Mouse (Mus musculus): ENCODE measurements around the gene Snx29. TPM values are rescaled to one million over a fixed set of nuclear protein-coding genes. Genes with fewer than 3 reads are reported as not detected.

Gene Snx29
- polyA plus RNA-seq, 1 experiment from 2014 or later: 8.2 TPM

DNA sequence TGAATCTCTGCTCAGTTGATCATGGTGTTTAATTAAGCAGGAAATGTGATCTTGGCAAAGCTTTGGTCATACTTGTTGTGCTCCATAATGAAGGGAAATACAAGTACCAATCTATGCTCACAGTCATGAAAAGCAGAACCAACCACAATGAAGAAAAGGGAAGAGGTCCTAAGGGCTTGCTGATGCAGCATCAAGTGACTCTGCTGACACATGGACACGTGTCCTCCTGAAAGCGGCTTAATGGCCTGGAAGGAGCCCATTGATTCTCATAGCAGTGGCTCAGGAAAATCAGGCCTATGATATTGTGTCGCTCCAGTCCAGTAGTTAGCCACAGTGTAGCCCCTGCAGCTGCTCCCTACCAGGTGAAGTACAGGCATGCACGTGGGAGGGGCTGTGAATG is 353.3 kb downstream of the Snx29 start:
- no peak overlapping the region for H3K4me2 ChIP-seq (ENCODE audit: low read depth, low read length)
- H3K4me1 ChIP-seq (ENCODE audit: control insufficient read depth, insufficient read depth, low read length): no peaks in the 10 kb centered on the region
- WGBS: 63% methylated on average over 4 of the region's 4 CpGs
- no peaks in the 10 kb centered on the region for H3K27me3 ChIP-seq (ENCODE audit: control insufficient read depth, insufficient read depth, low read length)
- no peak overlapping the region for H3K27ac ChIP-seq (ENCODE audit: low read length)
- H3K9me3 ChIP-seq (replicated peaks; ENCODE audit: control insufficient read depth, low read length): no peaks in the 10 kb centered on the region
- H3K36me3 ChIP-seq (ENCODE audit: control insufficient read depth, insufficient read depth): no peaks in the 10 kb centered on the region
- H3K9ac ChIP-seq (ENCODE audit: low read length): no peak overlapping the region
- no peak overlapping the region for H3K4me3 ChIP-seq (ENCODE audit: low read length)
- ATAC-seq (replicated peaks; ENCODE audit: extremely low read depth, insufficient read depth, low FRiP score): no peak

DNA sequence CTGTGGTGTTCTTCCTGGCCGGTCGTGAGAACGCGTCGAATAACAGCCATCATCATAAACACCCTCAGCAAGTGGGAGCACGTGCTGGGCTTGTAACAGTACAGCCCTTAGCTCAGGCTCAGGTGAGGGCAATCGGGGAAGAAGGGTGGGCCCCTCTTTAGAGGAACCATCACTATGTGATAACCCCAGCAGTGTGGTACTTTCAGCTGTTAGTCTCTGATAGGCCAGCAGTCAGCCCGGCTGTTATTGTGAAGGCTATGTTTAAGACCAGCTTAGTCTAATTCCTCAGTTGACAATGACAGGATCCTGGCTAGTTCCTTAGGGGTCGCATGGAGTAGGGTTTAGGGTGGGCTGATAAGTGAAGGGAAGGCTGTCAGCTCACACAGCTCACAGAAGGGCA is 362.6 kb downstream of the Snx29 start:
- Histone ChIP-seq H3K27ac (ENCODE audit: low read length) (no peak overlapping the region), H3K9me3 (replicated peaks; ENCODE audit: control insufficient read depth, low read length) (no peaks in the 10 kb centered on the region), H3K36me3 (ENCODE audit: control insufficient read depth, insufficient read depth) (no peaks in the 10 kb centered on the region), H3K4me3 (ENCODE audit: low read length) (no peak overlapping the region), H3K4me1 (ENCODE audit: control insufficient read depth, insufficient read depth, low read length) (peaks cover under 1% of the 10 kb centered on the region; the same call in 1 of the 2 replicates), H3K4me2 (ENCODE audit: low read depth, low read length) (no peak overlapping the region), H3K9ac (ENCODE audit: low read length) (no peak overlapping the region), H3K27me3 (ENCODE audit: control insufficient read depth, insufficient read depth, low read length) (no peaks in the 10 kb centered on the region)
- WGBS: 84% methylated on average over 9 of the region's 9 CpGs
- no peak for ATAC-seq (replicated peaks; ENCODE audit: extremely low read depth, insufficient read depth, low FRiP score)

DNA sequence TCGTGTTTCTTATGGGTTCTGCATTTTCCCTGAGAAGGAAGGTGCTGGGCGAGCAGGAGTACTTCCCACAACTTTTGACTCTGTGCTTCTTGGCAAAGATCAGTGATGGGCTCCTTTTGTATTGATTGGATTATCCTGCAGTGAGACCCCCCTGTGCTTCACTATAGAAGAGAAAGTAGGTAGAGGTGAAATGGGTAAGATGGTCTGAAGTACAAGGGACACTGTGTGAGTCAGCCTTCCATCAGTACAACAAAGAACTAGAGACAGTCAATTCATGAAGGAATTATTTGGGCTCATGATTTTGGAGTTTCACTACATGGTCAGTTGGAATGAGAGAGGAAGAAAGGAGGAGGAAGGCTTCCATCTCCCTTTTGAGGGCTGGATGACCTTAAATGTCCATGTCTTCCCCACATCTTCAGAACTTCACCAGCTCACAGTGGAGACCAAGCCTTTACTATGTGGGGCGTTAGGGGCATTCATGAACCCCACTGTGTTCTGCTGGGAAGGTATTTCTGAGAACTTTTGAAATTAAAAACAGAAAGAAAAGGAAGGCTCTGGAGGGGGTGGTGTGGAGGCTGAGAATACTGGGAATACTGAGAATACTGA is 363.1 kb downstream of the Snx29 start:
- no peaks in the 10 kb centered on the region for H3K27me3 ChIP-seq (ENCODE audit: control insufficient read depth, insufficient read depth, low read length)
- peaks cover 4% of the 10 kb centered on the region; the same call in 1 of the 2 replicates for H3K4me1 ChIP-seq (ENCODE audit: control insufficient read depth, insufficient read depth, low read length)
- no peak overlapping the region for H3K27ac ChIP-seq (ENCODE audit: low read length)
- H3K9ac ChIP-seq (ENCODE audit: low read length): no peak overlapping the region
- 82% methylated on average over 3 of the region's 3 CpGs for WGBS
- H3K36me3 ChIP-seq (ENCODE audit: control insufficient read depth, insufficient read depth): no peaks in the 10 kb centered on the region
- H3K9me3 ChIP-seq (replicated peaks; ENCODE audit: control insufficient read depth, low read length): no peaks in the 10 kb centered on the region
- H3K4me2 ChIP-seq (ENCODE audit: low read depth, low read length): no peak overlapping the region
- no peak for ATAC-seq (replicated peaks; ENCODE audit: extremely low read depth, insufficient read depth, low FRiP score)
- no peak overlapping the region for H3K4me3 ChIP-seq (ENCODE audit: low read length)

DNA sequence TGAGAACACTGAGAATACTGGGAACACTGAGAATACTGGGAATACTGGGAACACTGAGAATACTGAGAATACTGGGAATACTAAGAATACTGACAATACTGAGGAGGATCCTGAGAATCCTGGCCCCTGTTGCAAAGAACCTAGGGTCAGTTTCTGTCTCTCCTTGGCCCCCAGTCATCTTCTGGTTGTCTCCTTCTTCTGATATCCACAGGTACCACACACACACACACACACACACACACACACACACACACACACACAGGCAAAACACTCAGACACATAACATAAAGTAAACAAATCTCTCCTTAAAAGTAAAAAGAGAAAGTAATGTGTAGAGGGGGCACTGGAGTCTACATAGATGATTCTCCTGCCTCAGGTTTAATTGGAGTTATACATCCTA is 365.1 kb downstream of the Snx29 start:
- Histone ChIP-seq H3K36me3 (ENCODE audit: control insufficient read depth, insufficient read depth) (no peaks in the 10 kb centered on the region), H3K4me3 (ENCODE audit: low read length) (no peak overlapping the region), H3K27ac (ENCODE audit: low read length) (no peak overlapping the region), H3K27me3 (ENCODE audit: control insufficient read depth, insufficient read depth, low read length) (no peaks in the 10 kb centered on the region), H3K4me1 (ENCODE audit: control insufficient read depth, insufficient read depth, low read length) (peaks cover 4% of the 10 kb centered on the region; the same call in 1 of the 2 replicates), H3K9ac (ENCODE audit: low read length) (no peak overlapping the region), H3K9me3 (replicated peaks; ENCODE audit: control insufficient read depth, low read length) (no peaks in the 10 kb centered on the region), H3K4me2 (ENCODE audit: low read depth, low read length) (no peak overlapping the region)
- no peak for ATAC-seq (replicated peaks; ENCODE audit: extremely low read depth, insufficient read depth, low FRiP score)

DNA sequence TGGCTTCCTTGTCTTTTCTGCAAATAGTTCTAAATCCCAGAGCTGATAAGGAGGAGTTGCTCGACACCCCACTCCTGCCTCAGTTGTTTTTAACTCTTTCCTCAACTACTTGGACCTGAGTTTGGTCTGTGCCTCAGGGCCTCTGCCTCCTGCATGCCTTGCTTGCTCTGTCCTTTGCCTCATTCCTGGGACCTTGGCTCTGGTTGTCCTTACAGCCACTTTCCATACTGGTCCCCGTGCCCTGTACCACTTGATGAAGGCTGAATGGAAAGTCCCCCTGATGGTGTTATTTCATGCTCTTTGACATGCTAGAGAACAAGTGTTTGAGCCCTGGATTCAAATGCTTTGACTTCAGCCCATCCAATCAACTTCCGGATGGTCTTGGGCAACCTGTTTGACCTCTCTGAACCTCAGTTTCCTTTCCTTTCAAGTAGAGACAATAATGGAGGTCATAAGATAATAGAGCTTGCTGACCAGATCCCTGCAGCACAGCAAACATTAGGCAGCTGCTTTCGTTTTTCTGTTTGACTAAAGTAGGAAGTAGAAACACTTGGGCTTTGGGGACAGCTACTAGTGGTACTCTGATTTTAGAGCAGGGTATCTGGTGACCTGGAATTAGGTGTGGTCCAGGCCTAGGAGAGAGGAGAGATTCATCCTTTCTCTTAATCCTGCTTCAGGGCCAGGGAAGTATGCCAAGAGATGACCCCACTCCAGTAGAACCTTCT is 365.7 kb downstream of the Snx29 start:
- H3K4me3 ChIP-seq (ENCODE audit: low read length): no peak overlapping the region
- no peaks in the 10 kb centered on the region for H3K36me3 ChIP-seq (ENCODE audit: control insufficient read depth, insufficient read depth)
- 63% methylated on average over 4 of the region's 4 CpGs for WGBS
- H3K9ac ChIP-seq (ENCODE audit: low read length): no peak overlapping the region
- no peak overlapping the region for H3K4me2 ChIP-seq (ENCODE audit: low read depth, low read length)
- no peak overlapping the region for H3K27ac ChIP-seq (ENCODE audit: low read length)
- H3K9me3 ChIP-seq (replicated peaks; ENCODE audit: control insufficient read depth, low read length): no peaks in the 10 kb centered on the region
- peaks cover 4% of the 10 kb centered on the region; the same call in 1 of the 2 replicates for H3K4me1 ChIP-seq (ENCODE audit: control insufficient read depth, insufficient read depth, low read length)
- no peak for ATAC-seq (replicated peaks; ENCODE audit: extremely low read depth, insufficient read depth, low FRiP score)
- H3K27me3 ChIP-seq (ENCODE audit: control insufficient read depth, insufficient read depth, low read length): no peaks in the 10 kb centered on the region

DNA sequence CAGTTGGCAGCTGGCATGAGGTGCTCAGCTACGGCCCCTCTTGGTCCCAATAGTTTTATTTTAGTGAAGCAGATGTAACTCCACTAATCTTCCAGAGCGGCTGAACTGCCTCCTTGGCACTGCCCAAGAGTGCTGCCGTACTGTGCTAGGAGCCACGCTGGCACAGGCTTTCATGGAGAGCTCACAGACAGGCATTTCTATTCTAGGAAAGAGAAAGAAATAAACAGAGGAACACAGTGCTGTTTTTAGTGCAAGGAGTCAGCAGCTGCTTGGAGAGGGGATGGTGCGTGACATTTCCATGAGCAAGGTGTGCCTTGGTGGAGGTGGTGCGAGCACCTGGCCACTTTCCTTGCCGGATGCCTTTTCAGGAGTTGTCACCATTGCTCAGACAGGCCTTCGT is 367.4 kb downstream of the Snx29 start:
- H3K9ac ChIP-seq (ENCODE audit: low read length): no peak overlapping the region
- no peak overlapping the region for H3K4me2 ChIP-seq (ENCODE audit: low read depth, low read length)
- no peaks in the 10 kb centered on the region for H3K9me3 ChIP-seq (replicated peaks; ENCODE audit: control insufficient read depth, low read length)
- H3K4me3 ChIP-seq (ENCODE audit: low read length): no peak overlapping the region
- ATAC-seq (replicated peaks; ENCODE audit: extremely low read depth, insufficient read depth, low FRiP score): 0 out of 2 replicates have a peak, but pooled peaks have one; percentile 45
- H3K27ac ChIP-seq (ENCODE audit: low read length): no peak overlapping the region
- peaks cover 4% of the 10 kb centered on the region; the same call in 1 of the 2 replicates for H3K4me1 ChIP-seq (ENCODE audit: control insufficient read depth, insufficient read depth, low read length)
- no peaks in the 10 kb centered on the region for H3K36me3 ChIP-seq (ENCODE audit: control insufficient read depth, insufficient read depth)
- WGBS: 69% methylated on average over 8 of the region's 8 CpGs
- no peaks in the 10 kb centered on the region for H3K27me3 ChIP-seq (ENCODE audit: control insufficient read depth, insufficient read depth, low read length)

DNA sequence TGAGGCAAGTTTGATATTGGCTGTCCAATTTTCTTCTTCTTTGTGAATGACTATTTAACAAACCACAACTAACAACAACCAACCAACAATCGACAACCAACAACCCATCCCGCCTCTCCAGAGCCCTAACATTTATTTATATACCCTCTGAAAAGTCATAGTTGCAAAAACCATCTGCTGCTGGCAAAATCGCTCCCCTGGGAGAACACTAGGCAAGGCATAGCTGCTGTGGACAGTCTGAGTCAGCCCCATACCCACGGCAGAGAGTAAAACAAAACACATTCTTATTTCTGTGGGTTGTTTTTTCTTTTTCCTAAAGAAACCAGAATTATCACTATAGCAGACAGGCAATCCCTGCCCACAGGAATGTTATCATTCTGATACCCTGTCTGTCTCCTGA is 368.0 kb downstream of the Snx29 start:
- no peak overlapping the region for H3K27ac ChIP-seq (ENCODE audit: low read length)
- H3K4me3 ChIP-seq (ENCODE audit: low read length): no peak overlapping the region
- no peak for ATAC-seq (replicated peaks; ENCODE audit: extremely low read depth, insufficient read depth, low FRiP score)
- H3K27me3 ChIP-seq (ENCODE audit: control insufficient read depth, insufficient read depth, low read length): no peaks in the 10 kb centered on the region
- H3K4me1 ChIP-seq (ENCODE audit: control insufficient read depth, insufficient read depth, low read length): peaks cover 4% of the 10 kb centered on the region; the same call in 1 of the 2 replicates
- 46% methylated on average over 4 of the region's 4 CpGs for WGBS
- no peak overlapping the region for H3K9ac ChIP-seq (ENCODE audit: low read length)
- H3K4me2 ChIP-seq (ENCODE audit: low read depth, low read length): no peak overlapping the region
- no peaks in the 10 kb centered on the region for H3K9me3 ChIP-seq (replicated peaks; ENCODE audit: control insufficient read depth, low read length)
- H3K36me3 ChIP-seq (ENCODE audit: control insufficient read depth, insufficient read depth): no peaks in the 10 kb centered on the region

DNA sequence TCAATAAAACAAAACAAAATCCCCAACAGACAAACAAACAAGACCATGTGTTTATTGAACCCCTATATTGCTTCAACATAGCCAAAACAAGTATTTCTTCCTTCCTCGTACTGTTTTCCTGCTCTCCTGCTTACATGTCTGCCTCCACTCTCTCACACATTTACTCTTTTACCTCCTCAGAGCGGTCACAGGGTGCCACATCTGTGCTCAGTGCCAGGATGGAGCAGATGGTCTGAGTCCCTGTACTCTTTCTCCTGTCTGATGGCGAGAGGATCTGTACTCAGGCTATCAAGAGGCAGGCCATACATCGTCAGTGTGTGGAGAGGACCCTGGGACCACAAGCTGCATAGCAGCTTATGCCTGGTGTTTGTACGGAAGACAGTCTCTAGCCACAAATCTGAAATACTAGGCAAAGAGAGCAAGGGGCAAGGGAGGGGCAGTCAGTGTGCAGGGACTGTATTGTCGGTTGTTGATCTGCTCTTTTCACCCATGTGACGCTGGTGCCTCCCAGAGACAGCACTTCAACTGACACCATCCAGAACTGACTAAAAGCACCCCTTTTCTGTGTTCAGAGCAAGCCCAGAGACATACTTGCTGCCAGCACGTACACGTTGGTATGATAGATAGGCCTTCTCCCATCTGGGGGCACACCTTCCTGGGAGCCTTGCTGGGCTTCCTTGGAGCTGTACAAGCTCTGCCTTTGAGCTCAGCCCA is 368.9 kb downstream of the Snx29 start:
- H3K36me3 ChIP-seq (ENCODE audit: control insufficient read depth, insufficient read depth): no peaks in the 10 kb centered on the region
- no peak overlapping the region for H3K27ac ChIP-seq (ENCODE audit: low read length)
- H3K27me3 ChIP-seq (ENCODE audit: control insufficient read depth, insufficient read depth, low read length): no peaks in the 10 kb centered on the region
- no peak overlapping the region for H3K4me3 ChIP-seq (ENCODE audit: low read length)
- no peak for ATAC-seq (replicated peaks; ENCODE audit: extremely low read depth, insufficient read depth, low FRiP score)
- no peak overlapping the region for H3K4me2 ChIP-seq (ENCODE audit: low read depth, low read length)
- no peaks in the 10 kb centered on the region for H3K9me3 ChIP-seq (replicated peaks; ENCODE audit: control insufficient read depth, low read length)
- no peak overlapping the region for H3K9ac ChIP-seq (ENCODE audit: low read length)
- 67% methylated on average over 9 of the region's 9 CpGs for WGBS
- peaks cover 4% of the 10 kb centered on the region; the same call in 1 of the 2 replicates for H3K4me1 ChIP-seq (ENCODE audit: control insufficient read depth, insufficient read depth, low read length)

DNA sequence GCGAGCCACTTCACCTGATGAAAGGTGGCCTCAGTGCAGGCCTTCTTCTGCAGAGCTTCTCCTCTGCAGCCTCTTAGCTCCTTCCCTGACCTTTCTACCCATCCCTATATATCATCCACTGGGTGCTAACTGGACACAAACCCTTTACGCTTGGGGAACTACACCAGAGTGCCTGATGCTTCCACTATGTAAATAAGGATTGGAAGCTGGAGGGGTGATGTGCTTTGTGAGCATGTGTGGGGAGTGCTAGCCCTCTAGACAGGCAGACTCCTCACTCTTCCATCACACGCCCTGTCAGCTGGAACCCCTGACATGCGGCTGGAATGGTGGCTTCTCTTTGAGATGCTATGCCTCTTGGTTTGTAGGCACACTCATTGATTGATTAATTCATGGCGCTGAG is 370.0 kb downstream of the Snx29 start:
- Histone ChIP-seq H3K36me3 (ENCODE audit: control insufficient read depth, insufficient read depth) (no peaks in the 10 kb centered on the region), H3K4me2 (ENCODE audit: low read depth, low read length) (no peak overlapping the region), H3K27ac (ENCODE audit: low read length) (no peak overlapping the region), H3K4me3 (ENCODE audit: low read length) (no peak overlapping the region), H3K9ac (ENCODE audit: low read length) (no peak overlapping the region), H3K27me3 (ENCODE audit: control insufficient read depth, insufficient read depth, low read length) (no peaks in the 10 kb centered on the region), H3K9me3 (replicated peaks; ENCODE audit: control insufficient read depth, low read length) (no peaks in the 10 kb centered on the region), H3K4me1 (ENCODE audit: control insufficient read depth, insufficient read depth, low read length) (peaks cover 4% of the 10 kb centered on the region; the same call in 1 of the 2 replicates)
- 71% methylated on average over 5 of the region's 5 CpGs for WGBS
- ATAC-seq (replicated peaks; ENCODE audit: extremely low read depth, insufficient read depth, low FRiP score): no peak
